Mouse (Mus musculus) embryonic facial prominence, embryonic 14.5 days (tissue): Measurements from ENCODE around the gene Parp14. TPM values are rescaled to one million over a fixed set of nuclear protein-coding genes. Genes with fewer than 3 reads are reported as not detected.

Source experiments
- ATAC-seq: fragments of 200-750 bp; cut with Nextera tagmentation; 2 replicates; pipeline ENCODE4 v1.8.0; 2017; ENCODE audit warnings: low read depth, moderate number of reproducible peaks, moderate TSS enrichment
- DNase-seq: peaks from one replicate; pipeline ENCODE4 v3.0.0-alpha.2; 2015; ENCODE audit warnings: low spot score
- H3K27ac ChIP-seq: fragments of 300-500 bp; sonication (generic); replicated peaks from 2 replicates; pipeline ENCODE4 v1.5.1; 2014; ENCODE audit warnings: low read depth, mild to moderate bottlenecking, low read length, moderate library complexity
- H3K27me3 ChIP-seq: fragments of 300-500 bp; sonication (generic); replicated peaks from 2 replicates; pipeline ENCODE4 v1.6.1; 2014; ENCODE audit warnings: low read length; ENCODE audit not compliant: control insufficient read depth, insufficient read depth
- H3K36me3 ChIP-seq: fragments of 300-500 bp; sonication (generic); 2 replicates; pipeline ENCODE4 v1.6.1; 2014; ENCODE audit warnings: low read length, mixed read lengths; ENCODE audit not compliant: control insufficient read depth, insufficient read depth
- H3K4me1 ChIP-seq: fragments of 300-500 bp; sonication (generic); 2 replicates; pipeline ENCODE4 v1.6.1; 2014; ENCODE audit warnings: antibody characterized with exemption, low read length; ENCODE audit not compliant: control insufficient read depth, insufficient read depth
- H3K4me2 ChIP-seq: fragments of 300-500 bp; sonication (generic); 2 replicates; pipeline ENCODE4 v1.6.1; 2014; ENCODE audit warnings: low read depth, mild to moderate bottlenecking, low read length, moderate library complexity, mixed read lengths
- H3K4me3 ChIP-seq: fragments of 300-500 bp; sonication (generic); 2 replicates; pipeline ENCODE4 v1.5.1; 2014; ENCODE audit warnings: low read depth, mild to moderate bottlenecking, low read length
- H3K9ac ChIP-seq: fragments of 300-500 bp; sonication (generic); 2 replicates; pipeline ENCODE4 v1.6.1; 2014; ENCODE audit warnings: low read depth, mild to moderate bottlenecking, low read length, moderate library complexity, mixed read lengths
- H3K9me3 ChIP-seq: fragments of 300-500 bp; sonication (generic); 2 replicates; pipeline ENCODE4 v1.6.1; 2016; ENCODE audit warnings: low read length; ENCODE audit not compliant: control insufficient read depth
- WGBS: fragments of 180-500 bp; shearing (Covaris S2); extraction: QIAGEN DNeasy Blood & Tissue Kit; methylation state at CpG from one replicate; pipeline ENCODE4 v1.1.7; 2014; 5-methylcytosine and 5-hydroxymethylcytosine counted together
- polyA plus RNA-seq: library from polyadenylated mRNA; unstranded; fragments of >200 nt; fragmentation: Nextera tagmentation; extraction: Ambion mirVana; gene quantifications from 2 replicates; pipeline ENCODE4 v1.2.1, GENCODE M21; 2014

Gene Parp14
- polyA plus RNA-seq, 1 experiment from 2014 or later = 1.3 TPM

DNA sequence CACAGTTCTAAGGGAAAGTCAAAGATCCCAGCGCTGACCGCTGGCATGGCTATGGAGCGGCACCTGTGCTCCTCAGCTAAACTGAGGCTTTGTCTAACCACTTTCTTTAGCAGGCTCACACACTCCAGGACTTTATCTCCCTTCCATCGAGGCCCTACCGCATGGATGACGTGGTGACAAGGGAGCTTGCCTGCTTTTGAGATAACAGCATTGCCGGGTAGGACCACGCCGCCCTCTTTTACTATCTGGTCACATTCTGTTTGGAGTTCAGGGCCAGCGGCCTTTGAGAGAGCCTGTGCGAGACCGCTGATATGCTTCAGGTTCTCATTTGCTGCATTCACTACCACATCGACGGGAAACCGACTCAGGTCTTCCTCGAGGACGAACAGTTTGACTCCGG lies 14.6 kb downstream of the Parp14 start:
- Histone ChIP-seq H3K9me3 (no peaks in the 10 kb centered on the region), H3K4me3 (no peak overlapping the region), H3K36me3 (no peaks in the 10 kb centered on the region), H3K27ac (no peak overlapping the region), H3K4me2 (no peak overlapping the region), H3K4me1 (no peaks in the 10 kb centered on the region), H3K27me3 (no peaks in the 10 kb centered on the region), H3K9ac (no peak overlapping the region)
- DNase-seq (no peak), ATAC-seq (no peak)
- 94% methylated on average over 18 of the region's 18 CpGs for WGBS

DNA sequence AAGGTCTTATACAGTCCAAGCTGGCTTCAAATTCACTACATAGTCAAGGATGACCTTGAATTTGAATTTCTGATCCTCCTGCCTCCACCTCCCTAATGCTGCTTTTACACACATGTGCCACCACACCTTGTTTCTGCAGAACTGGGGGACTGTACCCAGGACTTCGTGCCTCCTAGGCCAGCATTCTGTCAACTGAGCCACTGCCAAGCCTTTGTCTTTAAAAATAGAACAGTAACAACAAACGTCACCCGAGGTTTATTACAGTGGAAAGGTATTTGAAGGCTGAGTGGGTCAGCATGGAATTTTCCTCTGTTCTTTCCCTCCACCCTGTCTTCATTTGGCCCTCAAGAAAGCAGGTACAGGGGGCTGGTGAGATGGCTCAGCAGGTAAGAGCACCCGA lies 15.5 kb downstream of the Parp14 start:
- no peak overlapping the region for H3K4me2 ChIP-seq
- no peak for ATAC-seq
- WGBS = 83% methylated on average over 4 of the region's 4 CpGs
- no peak overlapping the region for H3K9ac ChIP-seq
- H3K4me3 ChIP-seq = no peak overlapping the region
- no peaks in the 10 kb centered on the region for H3K36me3 ChIP-seq
- H3K27ac ChIP-seq = no peak overlapping the region
- no peaks in the 10 kb centered on the region for H3K4me1 ChIP-seq
- no peak for DNase-seq
- no peaks in the 10 kb centered on the region for H3K27me3 ChIP-seq
- no peaks in the 10 kb centered on the region for H3K9me3 ChIP-seq

DNA sequence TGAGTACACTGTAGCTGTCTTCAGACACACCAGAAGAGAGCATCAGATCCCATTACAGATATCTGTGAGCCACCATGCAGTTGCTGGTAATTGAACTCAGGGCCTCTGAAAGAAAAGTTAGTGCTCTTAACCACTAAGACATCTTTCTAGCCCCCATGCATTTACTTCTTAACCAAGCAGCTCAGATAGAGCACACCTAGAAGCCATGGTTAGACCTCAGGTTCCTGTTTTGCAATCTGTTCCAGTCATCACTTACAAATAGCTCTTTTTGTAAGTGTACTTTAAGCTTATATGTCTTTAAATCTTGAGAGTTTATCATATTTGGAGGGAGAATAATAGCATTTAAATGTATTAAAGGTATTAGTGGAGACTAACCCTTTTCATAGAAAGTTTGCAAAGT lies 24.2 kb downstream of the Parp14 start:
- H3K4me1 ChIP-seq = no peaks in the 10 kb centered on the region
- no peak for ATAC-seq
- no peak overlapping the region for H3K9ac ChIP-seq
- no peak for DNase-seq
- no peak overlapping the region for H3K4me2 ChIP-seq
- H3K4me3 ChIP-seq = no peak overlapping the region
- no peaks in the 10 kb centered on the region for H3K9me3 ChIP-seq
- H3K36me3 ChIP-seq = no peaks in the 10 kb centered on the region
- no peaks in the 10 kb centered on the region for H3K27me3 ChIP-seq
- H3K27ac ChIP-seq = no peak overlapping the region

DNA sequence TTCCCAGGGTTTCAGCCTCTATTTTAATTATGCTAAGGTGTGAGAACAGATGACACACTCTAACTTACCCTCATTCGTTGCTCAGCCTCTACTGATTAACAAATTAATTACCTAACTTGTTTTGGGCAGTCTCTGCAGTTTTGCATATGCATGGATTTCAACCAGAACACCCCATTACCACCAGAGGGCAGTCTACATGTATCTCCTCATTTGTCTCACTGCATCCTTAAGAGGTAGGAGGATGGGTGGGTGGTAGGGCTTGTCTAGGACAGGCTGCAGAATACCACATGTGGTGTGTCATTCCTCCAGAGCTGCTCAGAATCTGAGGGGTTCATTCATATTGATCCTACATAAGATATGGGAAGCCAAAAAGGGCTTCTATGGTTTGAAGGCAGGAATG lies 31.7 kb downstream of the Parp14 start:
- Histone ChIP-seq H3K36me3 (no peaks in the 10 kb centered on the region), H3K9me3 (no peaks in the 10 kb centered on the region), H3K4me1 (no peaks in the 10 kb centered on the region), H3K9ac (no peak overlapping the region), H3K4me2 (no peak overlapping the region), H3K27ac (no peak overlapping the region), H3K27me3 (no peaks in the 10 kb centered on the region), H3K4me3 (no peak overlapping the region)
- DNase-seq = peak; percentile 63
- ATAC-seq = no peak
- WGBS = 19% methylated on average over 1 of the region's 1 CpGs

DNA sequence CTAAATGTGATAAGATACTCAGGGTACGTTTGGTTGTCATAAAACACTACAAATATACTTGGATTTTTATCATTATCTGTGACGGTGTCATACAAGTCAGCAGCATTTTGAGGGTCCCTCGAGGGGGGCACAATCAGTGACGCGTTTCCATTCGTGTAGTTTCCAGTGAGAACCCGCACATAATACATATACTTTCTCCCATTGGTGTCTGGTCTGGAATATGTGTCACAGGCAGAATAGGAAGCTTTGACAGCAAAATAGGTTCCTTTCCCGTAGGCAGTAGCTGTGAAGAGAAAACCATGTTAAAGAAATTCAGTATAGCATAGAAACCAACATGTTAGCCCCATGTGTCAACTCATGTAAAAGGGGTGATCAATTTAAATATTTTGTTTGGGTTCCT lies 36.7 kb downstream of the Parp14 start:
- no peak for ATAC-seq
- Histone ChIP-seq H3K9ac (no peak overlapping the region), H3K36me3 (no peaks in the 10 kb centered on the region), H3K4me1 (no peaks in the 10 kb centered on the region), H3K27ac (no peak overlapping the region), H3K4me2 (no peak overlapping the region), H3K4me3 (no peak overlapping the region), H3K9me3 (no peaks in the 10 kb centered on the region), H3K27me3 (no peaks in the 10 kb centered on the region)
- DNase-seq = no peak
- 86% methylated on average over 8 of the region's 8 CpGs for WGBS

DNA sequence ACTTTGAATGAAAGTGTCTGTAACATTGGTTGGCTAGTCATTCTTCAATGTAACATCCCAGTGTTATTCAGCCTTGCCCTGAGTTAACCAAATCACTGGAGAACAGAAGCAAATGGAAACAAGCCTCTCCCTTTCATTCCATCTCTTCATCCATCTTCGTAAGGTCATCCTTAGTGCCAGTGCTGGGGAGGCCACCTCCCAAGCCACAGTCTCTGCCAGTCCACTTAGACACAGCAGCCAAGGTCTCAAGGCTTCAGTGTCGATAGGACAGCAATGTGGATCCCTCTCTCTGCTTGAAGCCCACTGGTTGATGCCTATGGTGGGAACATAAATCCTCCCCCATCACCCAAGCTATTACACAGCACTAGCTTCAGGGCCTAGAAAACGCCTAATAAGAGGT lies 38.4 kb downstream of the Parp14 start:
- no peak overlapping the region for H3K4me3 ChIP-seq
- no peaks in the 10 kb centered on the region for H3K4me1 ChIP-seq
- no peaks in the 10 kb centered on the region for H3K9me3 ChIP-seq
- WGBS = 72% methylated on average over 3 of the region's 3 CpGs
- DNase-seq (no peak), ATAC-seq (no peak)
- H3K9ac ChIP-seq = no peak overlapping the region
- peaks cover 2% of the 10 kb centered on the region; the same call in 1 of the 2 replicates for H3K36me3 ChIP-seq
- H3K27me3 ChIP-seq = no peaks in the 10 kb centered on the region
- no peak overlapping the region for H3K4me2 ChIP-seq
- H3K27ac ChIP-seq = no peak overlapping the region

DNA sequence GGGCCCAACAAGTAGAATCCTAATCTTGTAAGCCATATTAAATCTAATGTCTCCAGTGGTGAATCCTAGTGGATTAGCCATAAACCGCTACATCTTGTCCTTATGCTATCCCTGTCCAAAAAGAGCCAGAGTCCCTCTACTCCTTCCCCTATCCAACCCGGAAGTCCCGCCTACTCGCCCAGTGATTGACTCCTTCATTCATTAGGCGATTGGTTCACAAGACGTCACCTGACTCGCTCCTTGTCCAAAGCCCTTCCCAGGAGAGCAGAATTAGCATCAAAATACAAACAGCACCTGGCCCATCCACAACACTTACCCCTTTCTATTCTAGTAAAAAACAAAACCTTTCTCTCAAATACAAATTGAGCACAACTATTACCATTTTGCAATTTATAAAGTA lies 41.3 kb downstream of the Parp14 start:
- Histone ChIP-seq H3K4me2 (no peak overlapping the region), H3K9ac (no peak overlapping the region), H3K27me3 (no peaks in the 10 kb centered on the region), H3K4me3 (no peak overlapping the region), H3K4me1 (no peaks in the 10 kb centered on the region), H3K9me3 (no peaks in the 10 kb centered on the region), H3K36me3 (peaks cover 29% of the 10 kb centered on the region), H3K27ac (no peak overlapping the region)
- ATAC-seq (no peak), DNase-seq (no peak)
- WGBS = 22% methylated on average over 7 of the region's 7 CpGs

DNA sequence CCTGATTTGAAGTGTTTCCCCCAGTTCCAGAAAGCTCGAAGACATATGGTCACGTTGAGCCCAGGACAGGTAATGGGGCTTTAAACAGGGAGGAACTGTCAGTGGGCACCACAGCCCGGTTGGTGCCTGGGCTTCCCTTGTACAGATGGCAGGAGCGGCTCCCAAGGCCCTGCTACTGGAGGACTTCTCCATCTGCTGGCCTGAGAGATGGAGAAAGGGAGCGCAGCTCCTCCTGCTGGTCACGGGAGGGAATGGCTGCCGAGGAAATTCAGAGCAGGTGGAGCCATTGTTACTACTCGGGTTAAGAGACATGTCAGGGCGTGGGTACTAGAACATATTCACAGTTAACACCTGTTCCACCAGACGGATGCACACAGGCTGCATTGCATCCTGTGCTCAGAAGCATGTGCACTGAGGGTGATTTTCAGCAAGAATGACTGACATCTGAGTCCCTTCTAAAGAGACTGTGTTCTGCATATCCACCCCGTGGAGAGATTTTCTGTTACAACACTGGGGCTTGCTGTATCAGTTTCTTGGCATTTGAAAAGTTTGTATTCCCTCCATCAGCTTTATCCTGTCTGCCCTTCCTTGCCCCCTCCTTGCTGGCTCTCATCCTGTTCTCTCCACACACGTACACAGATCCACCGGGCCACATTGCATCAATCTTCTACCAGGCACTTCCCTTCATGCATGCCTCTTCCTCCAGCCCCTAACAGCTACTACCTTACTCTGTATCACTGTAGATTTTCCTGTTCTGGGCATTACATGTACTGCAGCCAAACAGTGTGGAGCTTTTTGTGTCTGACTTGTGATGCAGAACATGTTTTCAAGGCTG lies 53.9 kb downstream of the Parp14 start:
- H3K9ac ChIP-seq = no peak overlapping the region
- H3K27ac ChIP-seq = no peak overlapping the region
- 0 out of 2 replicates have a peak, but pooled peaks cover 23% of the 10 kb centered on the region for H3K36me3 ChIP-seq
- H3K27me3 ChIP-seq = no peaks in the 10 kb centered on the region
- no peaks in the 10 kb centered on the region for H3K9me3 ChIP-seq
- ATAC-seq = peak; percentile 72
- H3K4me2 ChIP-seq = no peak overlapping the region
- H3K4me1 ChIP-seq = no peaks in the 10 kb centered on the region
- WGBS = 39% methylated on average over 13 of the region's 13 CpGs
- no peak overlapping the region for H3K4me3 ChIP-seq
- DNase-seq = peak; percentile 71

DNA sequence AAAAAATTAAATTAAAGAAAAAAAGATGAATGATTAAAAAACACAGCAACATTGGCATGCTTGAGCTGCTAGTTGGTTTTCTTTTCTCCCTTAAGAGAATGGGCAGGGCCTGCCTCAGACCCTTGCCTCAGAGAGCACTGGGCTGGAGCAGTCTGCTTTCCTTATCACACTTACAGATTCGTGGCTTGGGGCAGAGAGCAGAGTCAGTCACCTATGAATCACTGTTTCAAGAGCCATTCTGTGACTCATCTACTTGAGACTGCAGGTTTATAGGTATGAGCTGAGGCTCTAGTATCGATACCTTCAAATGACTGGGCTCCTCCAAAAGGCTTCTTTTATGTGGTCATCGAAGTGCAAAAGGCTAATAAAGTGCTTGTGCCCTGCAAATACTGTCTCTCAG lies 58.2 kb downstream of the Parp14 start:
- Histone ChIP-seq H3K9me3 (no peaks in the 10 kb centered on the region), H3K27me3 (no peaks in the 10 kb centered on the region), H3K4me1 (no peaks in the 10 kb centered on the region), H3K4me2 (no peak overlapping the region), H3K36me3 (no peaks in the 10 kb centered on the region), H3K4me3 (no peak overlapping the region), H3K27ac (no peak overlapping the region), H3K9ac (no peak overlapping the region)
- DNase-seq (no peak), ATAC-seq (no peak)
- 87% methylated on average over 3 of the region's 3 CpGs for WGBS
